Mouse (Mus musculus) midbrain, embryonic 12.5 days (tissue): ENCODE results near the gene Abi2. TPM values are rescaled to one million over a fixed set of nuclear protein-coding genes. Genes with fewer than 3 reads are reported as not detected.

ENCODE experiments used
- ATAC-seq: fragments of 200-750 bp; cut with Nextera tagmentation; 2 replicates; pipeline ENCODE4 v1.8.0; 2017; ENCODE audit warnings: low read depth, moderate TSS enrichment, moderate library complexity; ENCODE audit not compliant: low FRiP score
- H3K27ac ChIP-seq: fragments of 300-500 bp; sonication (generic); replicated peaks from 2 replicates; pipeline ENCODE4 v1.5.1; 2016; ENCODE audit warnings: mild to moderate bottlenecking
- H3K27me3 ChIP-seq: fragments of 300-500 bp; sonication (generic); 2 replicates; pipeline ENCODE4 v1.6.1; 2016; ENCODE audit warnings: mild to moderate bottlenecking
- H3K36me3 ChIP-seq: fragments of 300-500 bp; sonication (generic); 2 replicates; pipeline ENCODE4 v1.6.1; 2016
- H3K4me1 ChIP-seq: fragments of 300-500 bp; sonication (generic); 2 replicates; pipeline ENCODE4 v1.6.1; 2016
- H3K4me2 ChIP-seq: fragments of 300-500 bp; sonication (generic); replicated peaks from 2 replicates; pipeline ENCODE4 v1.6.1; 2016; ENCODE audit warnings: mild to moderate bottlenecking, moderate library complexity
- H3K4me3 ChIP-seq: fragments of 300-500 bp; sonication (generic); 2 replicates; pipeline ENCODE4 v1.5.1; 2016; ENCODE audit warnings: mild to moderate bottlenecking
- H3K9ac ChIP-seq: fragments of 300-500 bp; sonication (generic); replicated peaks from 2 replicates; pipeline ENCODE4 v1.6.1; 2016; ENCODE audit warnings: mild to moderate bottlenecking, moderate library complexity
- H3K9me3 ChIP-seq: fragments of 300-500 bp; sonication (generic); 2 replicates; pipeline ENCODE4 v1.6.1; 2016; ENCODE audit warnings: mild to moderate bottlenecking
- WGBS: fragments of 180-500 bp; shearing (Covaris S2); methylation state at CpG from one replicate; pipeline ENCODE4 v1.1.7; 2016; 5-methylcytosine and 5-hydroxymethylcytosine counted together
- polyA plus RNA-seq: library from polyadenylated mRNA; unstranded; fragments of >200 nt; fragmentation: Nextera tagmentation; extraction: Ambion mirVana; gene quantifications from 2 replicates; pipeline ENCODE4 v1.2.1, GENCODE M21; 2016

Abi2 gene
- 65.7 and 78.8 TPM in 2 replicates for polyA plus RNA-seq

- peak; percentile 96 for ATAC-seq
- peak within 1 kb of the TSS; percentile 95 for H3K9ac ChIP-seq
- WGBS: 1% methylated on average over 20 of the region's 69 CpGs
- no peaks in the 10 kb centered on the region for H3K9me3 ChIP-seq
- H3K36me3 ChIP-seq: no peaks in the 10 kb centered on the region
- peak within 1 kb of the TSS; percentile 61 for H3K4me2 ChIP-seq
- no peaks in the 10 kb centered on the region for H3K27me3 ChIP-seq
- H3K4me1 ChIP-seq: 0 out of 2 replicates have a peak, but pooled peaks cover 8% of the 10 kb centered on the region
- H3K27ac ChIP-seq: peak within 1 kb of the TSS; percentile 99
- peak within 1 kb of the TSS; percentile 96 for H3K4me3 ChIP-seq
Measured at GRCm38 (mm10) chr1:60409168-60409828, at the start of gene Abi2. Abi2 (plus strand) TSS chr1:60409619.

GRCm38 (mm10) chr1:60361626-60362025 lies 47.8 kb upstream of the Abi2 start:
- H3K27me3 ChIP-seq: no peaks in the 10 kb centered on the region
- H3K9ac ChIP-seq: no peak overlapping the region
- no peak overlapping the region for H3K27ac ChIP-seq
- H3K9me3 ChIP-seq: no peaks in the 10 kb centered on the region
- no peaks in the 10 kb centered on the region for H3K4me1 ChIP-seq
- no peak overlapping the region for H3K4me2 ChIP-seq
- H3K4me3 ChIP-seq: no peak overlapping the region
- H3K36me3 ChIP-seq: peaks cover 11% of the 10 kb centered on the region
- no peak for ATAC-seq
- 90% methylated on average over 1 of the region's 1 CpGs for WGBS

- Histone ChIP-seq H3K4me3 (no peak overlapping the region), H3K4me1 (no peaks in the 10 kb centered on the region), H3K9ac (no peak overlapping the region), H3K36me3 (peaks cover 32% of the 10 kb centered on the region), H3K27me3 (no peaks in the 10 kb centered on the region), H3K9me3 (no peaks in the 10 kb centered on the region), H3K4me2 (no peak overlapping the region), H3K27ac (no peak overlapping the region)
- no peak for ATAC-seq
- WGBS: 94% methylated on average over 1 of the region's 1 CpGs
Measured at GRCm38 (mm10) chr1:60376556-60376955, 32.9 kb upstream of the Abi2 start.

GRCm38 (mm10) chr1:60381910-60382309 lies 27.5 kb upstream of the Abi2 start:
- Histone ChIP-seq H3K4me1 (no peaks in the 10 kb centered on the region), H3K9ac (no peak overlapping the region), H3K4me2 (no peak overlapping the region), H3K27me3 (no peaks in the 10 kb centered on the region), H3K4me3 (no peak overlapping the region), H3K9me3 (no peaks in the 10 kb centered on the region), H3K27ac (no peak overlapping the region), H3K36me3 (peaks cover 27% of the 10 kb centered on the region)
- no peak for ATAC-seq
- WGBS: 92% methylated on average over 3 of the region's 3 CpGs

- H3K4me2 ChIP-seq: no peak overlapping the region
- H3K4me1 ChIP-seq: no peaks in the 10 kb centered on the region
- ATAC-seq: no peak
- no peak overlapping the region for H3K9ac ChIP-seq
- H3K4me3 ChIP-seq: no peak overlapping the region
- WGBS: 94% methylated on average over 1 of the region's 1 CpGs
- H3K36me3 ChIP-seq: no peaks in the 10 kb centered on the region
- no peaks in the 10 kb centered on the region for H3K27me3 ChIP-seq
- H3K9me3 ChIP-seq: no peaks in the 10 kb centered on the region
- H3K27ac ChIP-seq: no peak overlapping the region
Measured at GRCm38 (mm10) chr1:60404848-60405247, 4.6 kb upstream of the Abi2 start.

GRCm38 (mm10) chr1:60408501-60409167 lies 785 bp upstream of the Abi2 start:
- peak; percentile 61 for ATAC-seq
- H3K4me1 ChIP-seq: 0 out of 2 replicates have a peak, but pooled peaks cover 8% of the 10 kb centered on the region
- H3K4me2 ChIP-seq: peak overlapping the region; percentile 61
- H3K27ac ChIP-seq: peak overlapping the region; percentile 99
- peak overlapping the region; percentile 96 for H3K4me3 ChIP-seq
- WGBS: 18% methylated on average over 13 of the region's 13 CpGs
- no peaks in the 10 kb centered on the region for H3K27me3 ChIP-seq
- peak overlapping the region; percentile 72 for H3K9ac ChIP-seq
- H3K9me3 ChIP-seq: no peaks in the 10 kb centered on the region
- H3K36me3 ChIP-seq: no peaks in the 10 kb centered on the region

- Histone ChIP-seq H3K27me3 (no peaks in the 10 kb centered on the region), H3K27ac (peak overlapping the region; percentile 99), H3K4me3 (peak overlapping the region; percentile 96), H3K9me3 (no peaks in the 10 kb centered on the region), H3K4me2 (peak overlapping the region; percentile 61), H3K36me3 (no peaks in the 10 kb centered on the region), H3K4me1 (0 out of 2 replicates have a peak, but pooled peaks cover 8% of the 10 kb centered on the region), H3K9ac (peak overlapping the region; percentile 95)
- peak; percentile 83 for ATAC-seq
- 1% methylated on average over 45 of the region's 54 CpGs for WGBS
Measured at GRCm38 (mm10) chr1:60409928-60410817, 754 bp downstream of the Abi2 start.

GRCm38 (mm10) chr1:60416724-60417123 lies 7.3 kb downstream of the Abi2 start:
- Histone ChIP-seq H3K27me3 (no peaks in the 10 kb centered on the region), H3K4me3 (no peak overlapping the region), H3K27ac (no peak overlapping the region), H3K9ac (no peak overlapping the region), H3K36me3 (no peaks in the 10 kb centered on the region), H3K4me1 (0 out of 2 replicates have a peak, but pooled peaks cover 1% of the 10 kb centered on the region), H3K9me3 (no peaks in the 10 kb centered on the region), H3K4me2 (no peak overlapping the region)
- no peak for ATAC-seq
- WGBS: 85% methylated on average over 3 of the region's 3 CpGs

- Histone ChIP-seq H3K27ac (no peak overlapping the region), H3K4me1 (peaks cover 3% of the 10 kb centered on the region; the same call in 1 of the 2 replicates), H3K9ac (no peak overlapping the region), H3K9me3 (no peaks in the 10 kb centered on the region), H3K4me2 (no peak overlapping the region), H3K36me3 (no peaks in the 10 kb centered on the region), H3K27me3 (no peaks in the 10 kb centered on the region), H3K4me3 (no peak overlapping the region)
- ATAC-seq: no peak
- WGBS: 91% methylated on average over 1 of the region's 1 CpGs
Measured at GRCm38 (mm10) chr1:60423882-60424281, 14.5 kb downstream of the Abi2 start.

GRCm38 (mm10) chr1:60428341-60428740 lies 18.9 kb downstream of the Abi2 start:
- ATAC-seq: no peak
- Histone ChIP-seq H3K27ac (no peak overlapping the region), H3K9me3 (no peaks in the 10 kb centered on the region), H3K4me2 (no peak overlapping the region), H3K36me3 (no peaks in the 10 kb centered on the region), H3K9ac (no peak overlapping the region), H3K4me3 (no peak overlapping the region), H3K27me3 (no peaks in the 10 kb centered on the region), H3K4me1 (peaks cover 5% of the 10 kb centered on the region; the same call in 1 of the 2 replicates)
- WGBS: 92% methylated on average over 2 of the region's 2 CpGs

- Histone ChIP-seq H3K4me1 (peaks cover 5% of the 10 kb centered on the region; the same call in 1 of the 2 replicates), H3K4me3 (no peak overlapping the region), H3K9me3 (no peaks in the 10 kb centered on the region), H3K4me2 (no peak overlapping the region), H3K36me3 (no peaks in the 10 kb centered on the region), H3K27ac (no peak overlapping the region), H3K27me3 (no peaks in the 10 kb centered on the region), H3K9ac (no peak overlapping the region)
- no peak for ATAC-seq
- 75% methylated on average over 2 of the region's 2 CpGs for WGBS
Measured at GRCm38 (mm10) chr1:60428932-60429331, 19.5 kb downstream of the Abi2 start.
